Mouse (Mus musculus) right cerebral cortex, postnatal 14 days (tissue): Measurements from ENCODE around the gene Pla2g2e.
"Not testable (repeated sequence)": the region's sequence is repeated elsewhere in the genome, so short reads cannot be mapped to it uniquely, and the experiment has no call there.

Source experiments
- DNase-seq: peaks from one replicate; pipeline ENCODE4 v3.0.0; 2022

Gene Pla2g2e

GRCm38 (mm10) chr4:138884261-138884660 is 6.5 kb downstream of the Pla2g2e start:
- DNase-seq: peak; percentile 97

GRCm38 (mm10) chr4:138889165-138889564 is 11.4 kb downstream of the Pla2g2e start:
- DNase-seq: no peak

GRCm38 (mm10) chr4:138889635-138890034 is 11.9 kb downstream of the Pla2g2e start:
- no peak for DNase-seq

- no peak for DNase-seq
Observed at GRCm38 (mm10) chr4:138892655-138893054, 14.9 kb downstream of the Pla2g2e start.

- DNase-seq: not testable (repeated sequence)
Observed at GRCm38 (mm10) chr4:138893789-138894188, 16.0 kb downstream of the Pla2g2e start.

GRCm38 (mm10) chr4:138899361-138899760 is 21.6 kb downstream of the Pla2g2e start:
- DNase-seq: no peak

- no peak for DNase-seq
Observed at GRCm38 (mm10) chr4:138905624-138906337, 28.0 kb downstream of the Pla2g2e start.

GRCm38 (mm10) chr4:138913141-138913787 is 35.5 kb downstream of the Pla2g2e start:
- DNase-seq: peak; percentile 33

GRCm38 (mm10) chr4:138913797-138914196 is 36.1 kb downstream of the Pla2g2e start, which contains the start of gene Otud3:
TSS of gene Otud3 (minus strand) at chr4:138913945.
- peak; percentile 89 for DNase-seq

GRCm38 (mm10) chr4:138917282-138917681 is 39.5 kb downstream of the Pla2g2e start:
- no peak for DNase-seq

GRCm38 (mm10) chr4:138921254-138922130 is 43.8 kb downstream of the Pla2g2e start:
- no peak for DNase-seq

GRCm38 (mm10) chr4:138922131-138922459 is 44.4 kb downstream of the Pla2g2e start:
- peak; percentile 94 for DNase-seq

GRCm38 (mm10) chr4:138925561-138925960 is 47.8 kb downstream of the Pla2g2e start:
- DNase-seq: no peak
